Mouse (Mus musculus) liver, embryonic 14.5 days (tissue): ENCODE data around the gene Muc3.
A peak's percentile ranks its signal among the peaks of the same experiment; 100 is the strongest.

Experiments used
- CTCF ChIP-seq: IDR thresholded peaks from 2 replicates; pipeline ENCODE4 v1.5.1; 2016; ENCODE audit warnings: antibody characterized with exemption, low read depth, control low read depth
- EP300 ChIP-seq: IDR thresholded peaks from 2 replicates; pipeline ENCODE4 v1.6.1; 2016; ENCODE audit warnings: antibody characterized with exemption, low read depth

GRCm38 (mm10) chr5:137107024-137107423, 42.1 kb downstream of the Muc3 start:
- TF ChIP-seq EP300 (no peak), CTCF (peak; percentile 91)
